Mouse (Mus musculus) midbrain, postnatal 0 days (tissue): ENCODE results near the gene Pex3. TPM values are rescaled to one million over a fixed set of nuclear protein-coding genes. Genes with fewer than 3 reads are reported as not detected.
A peak's percentile ranks its signal among the peaks of the same experiment; 100 is the strongest.

Experiments used
- ATAC-seq: fragments of 200-750 bp; cut with Nextera tagmentation; 2 replicates; pipeline ENCODE4 v1.8.0; 2017; ENCODE audit warnings: moderate number of reproducible peaks, mild to moderate bottlenecking, moderate TSS enrichment, moderate library complexity; ENCODE audit not compliant: low FRiP score
- DNase-seq: peaks from one replicate; pipeline ENCODE4 v3.0.0-alpha.2; 2015; ENCODE audit warnings: low spot score
- H3K27ac ChIP-seq: fragments of 300-500 bp; sonication (generic); 2 replicates; pipeline ENCODE4 v1.5.1; 2014; ENCODE audit warnings: low read depth, mild to moderate bottlenecking, low read length, mixed read lengths
- H3K27me3 ChIP-seq: fragments of 300-500 bp; sonication (generic); 2 replicates; pipeline ENCODE4 v1.6.1; 2014; ENCODE audit warnings: low read length, control low read depth, mixed read lengths; ENCODE audit not compliant: insufficient read depth
- H3K36me3 ChIP-seq: fragments of 300-500 bp; sonication (generic); 2 replicates; pipeline ENCODE4 v1.6.1; 2014; ENCODE audit warnings: low read length, control low read depth, mixed read lengths; ENCODE audit not compliant: insufficient read depth
- H3K4me1 ChIP-seq: fragments of 300-500 bp; sonication (generic); 2 replicates; pipeline ENCODE4 v1.6.1; 2014; ENCODE audit warnings: mild to moderate bottlenecking, control low read depth, antibody characterized with exemption, low read length, mixed read lengths; ENCODE audit not compliant: insufficient read depth
- H3K4me2 ChIP-seq: fragments of 300-500 bp; sonication (generic); 2 replicates; pipeline ENCODE4 v1.6.1; 2014; ENCODE audit warnings: low read depth, mild to moderate bottlenecking, low read length, mixed read lengths; ENCODE audit not compliant: poor library complexity, severe bottlenecking
- H3K4me3 ChIP-seq: fragments of 300-500 bp; sonication (generic); 2 replicates; pipeline ENCODE4 v1.5.1; 2014; ENCODE audit warnings: low read depth, mild to moderate bottlenecking, low read length, moderate library complexity
- H3K9ac ChIP-seq: fragments of 300-500 bp; sonication (generic); replicated peaks from 2 replicates; pipeline ENCODE4 v1.6.1; 2014; ENCODE audit warnings: mild to moderate bottlenecking, low read length, moderate library complexity, mixed read lengths; ENCODE audit not compliant: poor library complexity, severe bottlenecking
- H3K9me3 ChIP-seq: fragments of 300-500 bp; sonication (generic); 2 replicates; pipeline ENCODE4 v1.6.1; 2016; ENCODE audit warnings: low read length, control low read depth
- CTCF ChIP-seq: IDR thresholded peaks from 2 replicates; pipeline ENCODE4 v1.5.1; 2016; ENCODE audit warnings: antibody characterized with exemption, mild to moderate bottlenecking
- WGBS: fragments of 180-500 bp; shearing (Covaris S2); extraction: QIAGEN DNeasy Blood & Tissue Kit; methylation state at CpG from one replicate; pipeline ENCODE4 v1.1.7; 2014; 5-methylcytosine and 5-hydroxymethylcytosine counted together
- polyA plus RNA-seq: library from polyadenylated mRNA; unstranded; fragments of >200 nt; fragmentation: Nextera tagmentation; extraction: Ambion mirVana; gene quantifications from 2 replicates; pipeline ENCODE4 v1.2.1, GENCODE M21; 2015
- total RNA-seq: library from RNA; depleted of rRNA; stranded (reverse); fragments of >200 nt; gene quantifications from 2 replicates; pipeline ENCODE4 v1.2.3, GENCODE M21; 2014

The Pex3 gene
- total and polyA plus RNA-seq, 2 experiments from 2014 or later = 27.7 to 32.6 TPM

GRCm38 (mm10) chr10:13553498-13553985, 600 bp upstream of the Pex3 start:
- 29% methylated on average over 10 of the region's 10 CpGs for WGBS
- 0 out of 2 replicates have a peak overlapping the region, but pooled peaks have one; percentile 43 for H3K27ac ChIP-seq
- H3K4me1 ChIP-seq = no peaks in the 10 kb centered on the region; the same call in 1 of the 2 replicates
- ATAC-seq (peak; percentile 44; the same call in 1 of the 2 replicates), DNase-seq (no peak)
- H3K27me3 ChIP-seq = no peaks in the 10 kb centered on the region
- H3K9ac ChIP-seq = peak overlapping the region; percentile 75
- TF ChIP-seq CTCF = no peak
- no peaks in the 10 kb centered on the region for H3K9me3 ChIP-seq
- peak overlapping the region; percentile 66 for H3K4me3 ChIP-seq
- no peaks in the 10 kb centered on the region for H3K36me3 ChIP-seq
- H3K4me2 ChIP-seq = peak overlapping the region; percentile 72

DNA sequence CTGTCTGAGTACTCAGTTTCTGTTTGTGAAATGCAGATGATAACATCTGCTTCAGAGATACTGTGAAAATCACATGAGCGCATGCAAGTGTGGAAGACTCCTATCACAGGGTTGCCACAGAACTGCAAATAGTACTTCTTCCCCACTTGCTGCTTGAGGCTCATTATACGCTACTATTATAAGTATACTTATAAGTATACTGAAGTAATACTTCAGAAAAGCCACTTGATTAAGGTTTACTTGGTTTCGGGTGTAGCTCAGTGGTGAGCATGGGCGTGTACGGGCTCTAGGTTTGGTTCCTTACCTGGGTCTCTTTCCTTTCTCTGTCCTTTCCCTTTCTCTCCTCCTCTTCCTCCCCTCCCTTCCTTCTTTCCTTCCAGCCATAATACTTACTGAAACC, 11.2 kb downstream of the Pex3 start:
- no peak for DNase-seq

GRCm38 (mm10) chr10:13539769-13540333, 13.1 kb downstream of the Pex3 start:
- no peaks in the 10 kb centered on the region for H3K9me3 ChIP-seq
- no peak for TF ChIP-seq CTCF
- H3K27ac ChIP-seq = no peak overlapping the region
- H3K4me1 ChIP-seq = no peaks in the 10 kb centered on the region
- ATAC-seq = no peak
- H3K36me3 ChIP-seq = peaks cover 28% of the 10 kb centered on the region
- 93% methylated on average over 7 of the region's 7 CpGs for whole genome bisulfite sequencing
- H3K4me3 ChIP-seq = no peak overlapping the region
- DNase-seq = no peak
- no peak overlapping the region for H3K4me2 ChIP-seq
- no peak overlapping the region for H3K9ac ChIP-seq
- no peaks in the 10 kb centered on the region for H3K27me3 ChIP-seq

More for the DNA sequence above, 11.2 kb downstream of the Pex3 start:
- no peaks in the 10 kb centered on the region for H3K27me3 ChIP-seq
- H3K9me3 ChIP-seq = no peaks in the 10 kb centered on the region
- no peak for ATAC-seq
- H3K4me2 ChIP-seq = no peak overlapping the region
- no peak overlapping the region for H3K4me3 ChIP-seq
- H3K36me3 ChIP-seq = peaks cover 19% of the 10 kb centered on the region
- no peak overlapping the region for H3K27ac ChIP-seq
- WGBS = over 99% methylated on average over 5 of the region's 5 CpGs
- no peaks in the 10 kb centered on the region for H3K4me1 ChIP-seq
- H3K9ac ChIP-seq = no peak overlapping the region
- no peak for TF ChIP-seq CTCF

- H3K9me3 ChIP-seq = no peaks in the 10 kb centered on the region
- H3K9ac ChIP-seq = no peak overlapping the region
- WGBS = 95% methylated on average over 7 of the region's 7 CpGs
- H3K4me2 ChIP-seq = no peak overlapping the region
- no peak for ATAC-seq
- no peaks in the 10 kb centered on the region for H3K27me3 ChIP-seq
- no peaks in the 10 kb centered on the region for H3K4me1 ChIP-seq
- TF ChIP-seq CTCF = no peak
- peaks cover 33% of the 10 kb centered on the region for H3K36me3 ChIP-seq
- no peak for DNase-seq
- H3K4me3 ChIP-seq = no peak overlapping the region
- H3K27ac ChIP-seq = no peak overlapping the region
These were observed 16.2 kb downstream of the Pex3 start for GRCm38 (mm10) chr10:13536706-13537105.

GRCm38 (mm10) chr10:13534751-13535150, 18.2 kb downstream of the Pex3 start:
- DNase-seq = no peak
- Histone ChIP-seq H3K9ac (no peak overlapping the region), H3K9me3 (no peaks in the 10 kb centered on the region), H3K27ac (no peak overlapping the region), H3K4me2 (no peak overlapping the region), H3K36me3 (peaks cover 38% of the 10 kb centered on the region), H3K4me3 (no peak overlapping the region), H3K27me3 (no peaks in the 10 kb centered on the region), H3K4me1 (no peaks in the 10 kb centered on the region)
- 88% methylated on average over 3 of the region's 3 CpGs for WGBS
- no peak for ATAC-seq
- no peak for TF ChIP-seq CTCF

DNA sequence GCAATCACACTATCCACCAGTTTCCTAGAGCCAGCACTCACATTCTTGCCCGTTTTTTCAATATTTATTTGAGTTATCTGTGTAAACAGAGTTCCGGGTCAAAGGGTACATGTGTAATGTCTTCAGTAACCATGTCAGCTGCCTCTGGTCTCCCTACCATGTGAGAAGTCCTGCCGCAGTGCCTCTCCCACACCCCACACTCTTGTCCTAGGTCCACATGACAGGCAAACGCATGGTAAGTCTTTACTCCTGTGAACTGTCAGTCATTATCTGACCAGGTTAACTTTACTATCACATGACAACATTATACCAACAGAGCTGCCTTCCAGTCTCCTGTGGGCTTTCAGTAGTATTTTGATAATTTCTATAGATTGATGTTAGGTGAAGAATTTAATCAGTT, 24.8 kb downstream of the Pex3 start:
- no peaks in the 10 kb centered on the region for H3K27me3 ChIP-seq
- no peak for TF ChIP-seq CTCF
- H3K4me3 ChIP-seq = no peak overlapping the region
- no peak overlapping the region for H3K9ac ChIP-seq
- no peaks in the 10 kb centered on the region for H3K4me1 ChIP-seq
- no peak overlapping the region for H3K4me2 ChIP-seq
- DNase-seq (no peak), ATAC-seq (no peak)
- no peaks in the 10 kb centered on the region for H3K9me3 ChIP-seq
- H3K36me3 ChIP-seq = peaks cover 27% of the 10 kb centered on the region
- WGBS = 87% methylated on average over 4 of the region's 4 CpGs
- no peak overlapping the region for H3K27ac ChIP-seq
